Mouse (Mus musculus) retina, adult 2 months (tissue): ENCODE data around the gene Dmrta2.
A peak's percentile ranks its signal among the peaks of the same experiment; 100 is the strongest.

Source experiments
- DNase-seq: peaks from one replicate; pipeline ENCODE4 v3.0.0-alpha.2; 2012; ENCODE audit warnings: low read depth, low spot score

Gene Dmrta2

DNA sequence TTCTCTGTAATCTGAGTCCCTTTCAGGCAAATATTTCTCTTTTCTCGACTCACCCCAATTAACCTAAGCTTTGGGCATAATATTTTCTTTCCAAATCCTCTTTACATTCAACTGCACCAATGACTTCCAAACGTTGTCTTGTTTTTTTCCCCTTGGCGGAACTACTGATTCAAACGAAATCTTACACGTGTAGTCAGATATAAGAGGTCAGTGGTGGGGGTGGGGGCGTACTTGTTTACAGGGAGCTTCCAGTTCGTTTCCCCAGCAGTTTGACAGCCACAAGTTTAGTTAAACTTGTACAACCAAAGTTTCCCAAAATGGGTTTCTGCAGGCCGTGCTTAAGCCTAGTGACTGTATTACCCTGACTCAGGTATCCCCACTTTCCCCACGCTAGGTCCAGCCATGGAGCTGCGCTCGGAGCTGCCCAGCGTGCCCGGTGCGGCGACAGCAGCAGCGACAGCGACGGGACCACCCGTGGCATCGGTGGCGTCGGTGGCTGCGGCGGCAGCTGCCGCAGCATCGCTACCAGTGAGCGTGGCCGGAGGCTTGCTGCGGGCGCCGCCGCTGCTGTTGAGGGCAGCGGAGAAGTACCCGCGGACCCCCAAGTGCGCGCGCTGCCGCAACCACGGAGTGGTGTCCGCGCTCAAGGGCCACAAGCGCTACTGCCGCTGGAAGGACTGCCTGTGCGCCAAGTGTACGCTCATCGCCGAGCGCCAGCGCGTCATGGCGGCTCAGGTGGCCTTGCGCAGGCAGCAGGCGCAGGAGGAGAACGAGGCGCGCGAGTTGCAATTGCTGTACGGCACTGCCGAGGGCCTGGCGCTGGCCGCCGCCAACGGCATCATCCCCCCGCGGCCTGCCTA is 1.8 kb downstream of the Dmrta2 start:
- DNase-seq, result no peak

DNA sequence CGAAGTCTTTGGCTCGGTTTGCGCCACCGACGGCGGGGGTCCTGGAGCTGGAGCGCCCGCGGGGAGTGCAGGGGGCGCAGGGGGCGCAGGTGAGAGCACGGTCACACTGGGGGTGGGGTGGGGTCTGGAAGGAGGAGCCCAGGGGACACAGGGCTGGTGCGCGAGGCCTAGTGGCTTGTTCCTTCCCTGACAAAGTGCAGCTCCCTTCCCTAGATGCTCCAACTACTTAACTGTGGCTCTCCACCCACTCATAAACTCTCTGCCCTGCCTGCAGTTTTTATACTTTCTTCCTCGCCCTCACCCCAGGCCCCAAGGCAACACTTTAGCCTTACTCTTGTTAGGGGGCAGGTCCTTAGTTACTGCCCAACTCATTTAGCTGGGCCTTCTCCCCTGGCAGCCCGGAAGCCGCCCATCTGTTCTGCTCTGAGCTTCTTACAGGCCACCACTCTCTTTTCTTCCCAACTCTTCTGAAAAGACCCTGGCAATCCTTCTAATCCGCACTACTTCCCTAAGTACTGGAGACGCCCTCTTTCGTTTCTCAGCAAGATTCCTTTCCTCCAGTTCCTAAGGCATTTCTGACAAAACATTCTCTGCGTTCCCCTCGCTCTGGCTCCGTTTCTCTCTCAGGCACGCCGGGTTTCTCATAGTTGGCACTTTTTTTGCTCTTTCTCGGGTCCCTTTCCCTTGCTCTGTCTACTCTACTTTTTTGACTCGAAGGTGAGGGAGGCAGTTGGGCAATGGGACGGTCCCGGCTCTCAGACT is 2.6 kb downstream of the Dmrta2 start:
- no peak for DNase-seq

DNA sequence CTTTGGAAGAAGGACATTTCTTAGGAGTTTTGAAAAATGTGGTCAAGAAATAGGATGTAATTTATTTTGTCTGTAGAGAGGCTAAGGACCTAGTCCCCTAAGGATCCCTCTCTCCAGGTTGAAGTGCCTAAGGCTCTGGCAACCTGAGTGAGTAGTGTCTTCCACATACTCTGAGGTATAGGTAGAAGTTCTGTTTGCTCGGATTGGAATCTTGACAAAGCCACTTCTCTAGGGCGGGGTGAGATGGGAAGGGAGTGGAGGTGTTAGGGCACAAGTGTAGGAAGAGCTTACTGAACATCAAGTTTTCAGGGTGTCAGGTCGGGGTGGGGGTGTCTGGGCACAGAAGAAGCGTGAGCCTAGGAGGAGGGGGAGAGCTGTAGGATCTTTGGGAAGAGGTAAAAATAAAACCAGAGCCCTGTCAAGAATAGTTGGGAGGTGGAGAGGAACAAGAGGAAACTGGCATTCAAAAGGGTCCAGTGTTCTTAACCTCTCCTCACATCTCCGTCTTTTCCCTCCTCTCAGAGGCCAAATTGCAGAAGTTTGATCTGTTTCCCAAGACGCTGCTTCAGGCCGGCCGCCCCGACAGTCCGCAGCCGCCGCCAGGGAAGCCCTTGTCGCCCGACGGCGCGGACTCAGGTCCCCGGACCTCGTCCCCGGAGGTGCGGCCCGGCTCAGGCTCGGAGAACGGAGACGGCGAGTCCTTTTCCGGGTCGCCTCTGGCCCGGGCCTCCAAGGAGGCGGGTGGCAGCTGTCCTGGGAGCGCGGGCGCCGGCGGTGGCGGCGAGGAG is 3.4 kb downstream of the Dmrta2 start:
- DNase-seq, result no peak

DNA sequence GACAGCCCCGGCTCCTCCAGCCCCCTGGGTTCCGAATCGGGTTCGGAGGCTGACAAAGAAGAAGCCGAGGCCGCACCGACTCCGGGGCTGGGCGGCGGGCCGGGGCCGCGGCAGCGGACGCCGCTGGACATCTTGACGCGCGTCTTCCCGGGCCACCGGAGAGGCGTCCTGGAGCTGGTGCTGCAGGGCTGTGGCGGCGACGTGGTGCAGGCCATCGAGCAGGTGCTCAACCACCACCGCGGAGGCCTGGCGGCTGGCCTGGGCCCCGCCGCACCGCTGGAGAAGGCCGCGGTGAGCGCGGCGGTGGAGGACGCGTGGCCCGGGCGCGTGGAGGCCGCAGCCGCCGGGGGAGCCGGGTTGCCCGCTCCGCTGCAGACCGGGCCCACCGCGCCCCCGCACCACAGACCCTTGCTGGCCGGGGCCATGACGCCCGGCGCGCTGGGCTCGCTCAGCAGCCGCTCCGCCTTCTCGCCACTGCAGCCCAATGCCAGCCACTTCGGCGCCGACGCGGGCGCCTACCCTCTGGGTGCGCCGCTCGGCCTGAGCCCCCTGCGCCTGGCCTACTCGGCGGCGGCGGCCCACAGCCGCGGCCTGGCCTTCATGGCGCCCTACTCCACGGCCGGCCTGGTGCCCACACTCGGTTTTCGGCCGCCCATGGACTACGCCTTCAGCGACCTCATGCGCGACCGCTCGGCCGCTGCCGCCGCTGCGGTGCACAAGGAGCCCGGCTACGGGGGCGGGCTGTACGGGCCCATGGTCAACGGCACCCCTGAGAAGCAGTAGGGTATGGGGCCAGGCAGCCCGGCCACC is 4.2 kb downstream of the Dmrta2 start:
- DNase-seq, result no peak

DNA sequence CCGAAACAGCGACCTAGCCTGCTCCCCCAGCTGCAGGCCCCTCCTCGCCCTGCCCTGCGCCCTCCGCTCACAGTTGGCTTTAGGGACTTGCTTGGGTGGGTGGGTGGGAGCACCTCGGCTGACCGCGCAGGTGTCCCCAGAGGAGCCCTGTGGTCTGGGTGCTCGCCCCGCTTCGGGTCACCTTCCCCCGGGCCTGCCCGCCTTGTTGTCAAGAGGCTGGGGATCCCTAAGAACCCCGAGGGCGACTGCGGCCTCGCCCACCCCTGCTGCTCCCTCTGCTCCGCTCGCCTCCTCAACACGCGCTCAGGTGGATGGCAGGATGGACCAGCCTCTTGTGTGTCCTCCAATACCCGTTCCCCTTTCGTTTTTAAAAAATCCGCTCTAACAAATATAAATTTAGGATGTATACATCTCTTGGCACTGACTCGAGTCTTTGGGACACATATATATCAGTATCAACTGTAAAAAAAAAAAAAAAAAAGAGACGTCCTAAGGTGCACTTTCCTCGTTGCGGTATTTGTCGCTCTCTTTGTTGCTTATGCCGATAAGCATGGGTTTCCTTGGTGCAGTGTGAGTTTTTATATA is 4.9 kb downstream of the Dmrta2 start:
- DNase-seq, result no peak

DNA sequence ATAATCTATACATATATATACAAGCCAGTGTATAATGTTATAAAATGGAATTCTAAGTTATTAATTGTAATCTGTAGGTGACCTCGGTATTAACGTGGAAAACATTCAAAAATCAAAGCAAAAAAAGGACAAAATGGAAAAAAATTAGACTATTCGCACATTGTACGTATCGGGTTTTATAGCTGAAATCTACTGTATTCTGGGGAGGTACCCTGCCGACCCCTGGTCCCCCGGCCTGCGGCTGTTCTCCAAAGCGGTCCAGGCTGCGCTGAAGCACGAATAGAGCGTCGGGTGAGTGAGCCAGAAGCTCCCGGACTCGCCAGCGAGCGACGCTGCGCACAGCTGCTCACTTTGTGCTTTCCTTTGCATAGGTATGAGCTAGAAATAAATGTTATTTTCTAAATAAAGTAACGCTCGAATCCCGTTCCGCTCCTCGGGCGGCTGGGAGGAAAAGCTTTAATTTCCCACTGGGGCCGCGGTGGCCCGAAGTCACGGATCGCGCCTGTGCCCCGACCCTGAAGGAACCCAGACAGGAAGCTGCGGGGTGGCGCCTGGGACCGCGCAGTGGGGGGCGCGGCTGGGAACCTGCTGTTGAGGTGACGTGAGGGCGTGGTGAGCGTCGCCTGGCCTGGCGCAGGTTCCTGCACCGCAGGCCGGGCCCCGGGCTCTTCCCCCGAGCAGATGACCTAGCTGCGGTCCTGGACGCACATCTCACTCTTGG is 5.6 kb downstream of the Dmrta2 start:
- no peak for DNase-seq

DNA sequence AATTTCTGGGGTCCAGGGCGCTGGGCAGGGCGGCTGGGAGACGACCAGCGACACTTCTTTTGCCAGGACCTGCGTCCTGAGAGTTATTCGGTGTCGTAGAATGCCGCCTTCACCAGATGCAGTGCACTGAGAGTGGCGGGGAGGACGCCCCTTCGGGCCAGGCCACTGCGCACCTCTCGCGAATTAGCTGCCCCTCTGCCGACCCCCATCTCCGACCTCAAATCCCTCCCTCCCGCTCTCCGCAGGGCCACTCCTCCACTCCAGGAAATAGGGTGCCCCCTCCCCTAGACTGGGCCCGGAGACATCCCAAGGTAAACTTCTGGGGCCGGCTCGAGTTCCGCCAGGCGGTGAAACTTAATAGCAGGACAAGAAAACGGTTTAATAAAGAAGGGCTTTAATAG is 6.2 kb downstream of the Dmrta2 start:
- no peak for DNase-seq

DNA sequence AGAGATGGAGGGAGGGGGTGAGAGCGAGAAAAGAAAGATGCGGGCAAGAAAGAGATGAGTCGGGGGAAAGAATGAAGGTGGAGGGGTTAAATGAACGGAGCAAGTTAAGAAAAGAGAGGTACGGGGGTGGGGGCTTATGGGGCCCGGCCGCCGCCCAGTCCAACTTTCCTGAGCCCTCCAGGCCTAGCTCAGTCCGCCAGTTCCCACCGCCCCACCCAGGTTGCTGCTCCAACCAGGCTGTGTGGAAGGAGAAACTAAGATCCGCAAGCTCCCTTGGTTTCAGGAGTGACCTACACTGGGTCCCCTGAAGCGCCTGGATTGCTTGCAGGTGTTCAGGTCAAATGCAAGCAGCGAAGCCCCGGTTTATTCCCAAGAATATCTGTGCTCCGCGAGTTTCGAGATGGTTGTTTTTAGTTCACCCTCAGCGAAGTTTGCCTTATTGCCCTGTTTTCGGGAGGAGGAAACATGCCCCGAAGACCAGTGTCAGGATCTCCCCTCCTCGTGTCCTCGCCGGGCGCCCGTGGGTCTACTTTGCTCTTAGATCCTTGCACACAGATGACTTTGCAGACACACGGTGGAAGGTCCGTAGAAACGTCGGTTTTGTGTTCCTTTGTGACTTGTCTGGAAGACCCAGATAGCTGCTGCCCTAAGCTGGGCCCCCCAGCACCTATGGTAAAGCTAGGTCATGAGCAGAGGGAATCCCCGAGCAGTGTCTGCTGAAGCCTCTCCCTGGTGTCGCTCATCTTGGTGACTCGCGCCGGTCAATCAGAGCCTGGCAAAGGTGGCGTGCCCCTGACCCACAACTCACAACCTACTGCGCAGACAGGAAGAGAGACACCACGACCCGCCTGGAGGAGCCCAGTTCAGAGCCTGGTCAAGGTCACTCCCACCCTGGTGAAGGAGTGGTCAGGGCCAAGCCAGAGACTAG is 6.9 kb downstream of the Dmrta2 start:
- DNase-seq, result no peak

DNA sequence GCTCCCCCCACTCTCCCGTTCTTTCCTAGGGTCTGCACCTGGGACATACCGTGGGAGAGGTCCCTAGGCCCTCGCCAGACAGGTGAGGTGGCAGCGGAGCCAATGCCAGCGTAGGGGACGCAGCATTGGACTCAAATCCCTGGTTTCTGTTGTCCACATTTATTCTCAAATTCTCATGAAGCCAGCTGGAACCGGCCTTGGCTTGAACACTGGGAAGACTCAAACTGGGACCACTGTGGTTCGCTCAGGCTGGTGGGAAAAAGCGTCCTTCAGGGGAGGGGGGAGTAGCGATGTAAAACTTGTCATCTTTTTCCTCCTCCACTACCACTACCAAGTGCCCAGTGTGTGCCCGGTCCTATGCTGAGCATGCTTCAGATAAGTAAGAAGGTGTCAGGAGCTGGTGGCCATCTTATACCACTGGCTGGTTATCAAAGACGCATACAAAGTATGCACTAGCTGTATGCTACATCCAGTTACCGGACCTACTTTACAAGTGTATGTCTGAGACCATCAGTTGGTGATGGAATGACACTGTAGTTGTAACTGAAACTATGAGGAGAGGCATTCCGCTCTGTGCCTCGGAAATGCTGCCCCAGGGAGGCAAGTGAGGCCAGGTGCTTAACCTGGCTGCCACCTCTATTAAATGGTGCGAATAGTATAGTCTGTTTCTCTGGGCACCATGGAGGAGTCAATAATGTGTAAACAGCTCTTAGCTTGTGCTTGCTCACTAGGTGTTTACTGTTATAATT is 7.7 kb downstream of the Dmrta2 start:
- DNase-seq, result no peak

DNA sequence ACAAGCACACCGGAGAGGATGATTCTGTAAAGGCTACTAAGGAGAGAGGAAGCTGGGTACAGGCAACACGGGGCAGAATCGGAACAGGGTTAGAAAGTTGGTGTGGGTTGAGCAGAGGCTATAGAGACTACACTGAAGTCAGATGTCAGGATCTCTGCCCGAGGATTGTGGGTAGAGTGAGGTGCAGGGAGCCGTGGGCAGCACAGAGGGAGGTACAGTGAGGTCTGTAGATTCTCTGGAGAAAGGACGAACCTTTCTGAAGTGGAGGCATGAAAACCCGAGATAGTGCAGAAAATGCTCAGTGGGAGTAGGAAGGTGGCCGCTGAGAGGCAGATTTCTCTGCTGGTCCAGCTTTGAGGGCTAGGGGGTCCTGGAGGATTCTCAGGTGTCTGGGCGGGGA is 8.4 kb downstream of the Dmrta2 start:
- DNase-seq, result no peak

DNA sequence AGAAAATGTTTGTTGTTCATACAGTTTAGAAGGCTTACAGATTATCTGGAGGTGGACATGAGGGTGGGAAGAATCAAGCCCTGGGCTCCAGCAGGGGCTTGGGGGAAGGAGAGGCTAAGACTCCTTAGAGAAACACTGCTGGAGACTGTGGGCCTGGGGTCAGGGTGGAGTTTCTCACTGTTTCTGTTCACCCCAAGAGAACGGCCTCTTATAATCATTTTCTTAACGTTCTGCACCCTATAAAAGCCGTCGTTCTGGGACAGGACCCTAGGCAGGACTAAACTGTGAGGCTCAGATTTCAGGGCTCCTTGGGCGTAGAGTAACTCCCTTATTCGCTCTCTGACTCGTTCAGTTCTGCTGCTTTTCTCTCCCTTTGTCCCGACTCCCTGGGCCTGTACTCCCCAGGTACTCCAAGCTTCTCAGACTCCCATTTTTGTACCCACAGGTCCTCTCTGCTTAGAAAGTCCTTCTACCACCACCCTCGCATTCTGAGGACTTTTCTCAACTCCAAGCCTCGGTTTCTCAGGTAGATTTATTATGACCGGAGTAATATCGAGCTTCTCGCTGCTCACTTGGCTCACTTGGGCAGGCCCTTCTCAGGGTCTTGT is 9.0 kb downstream of the Dmrta2 start:
- no peak for DNase-seq

DNA sequence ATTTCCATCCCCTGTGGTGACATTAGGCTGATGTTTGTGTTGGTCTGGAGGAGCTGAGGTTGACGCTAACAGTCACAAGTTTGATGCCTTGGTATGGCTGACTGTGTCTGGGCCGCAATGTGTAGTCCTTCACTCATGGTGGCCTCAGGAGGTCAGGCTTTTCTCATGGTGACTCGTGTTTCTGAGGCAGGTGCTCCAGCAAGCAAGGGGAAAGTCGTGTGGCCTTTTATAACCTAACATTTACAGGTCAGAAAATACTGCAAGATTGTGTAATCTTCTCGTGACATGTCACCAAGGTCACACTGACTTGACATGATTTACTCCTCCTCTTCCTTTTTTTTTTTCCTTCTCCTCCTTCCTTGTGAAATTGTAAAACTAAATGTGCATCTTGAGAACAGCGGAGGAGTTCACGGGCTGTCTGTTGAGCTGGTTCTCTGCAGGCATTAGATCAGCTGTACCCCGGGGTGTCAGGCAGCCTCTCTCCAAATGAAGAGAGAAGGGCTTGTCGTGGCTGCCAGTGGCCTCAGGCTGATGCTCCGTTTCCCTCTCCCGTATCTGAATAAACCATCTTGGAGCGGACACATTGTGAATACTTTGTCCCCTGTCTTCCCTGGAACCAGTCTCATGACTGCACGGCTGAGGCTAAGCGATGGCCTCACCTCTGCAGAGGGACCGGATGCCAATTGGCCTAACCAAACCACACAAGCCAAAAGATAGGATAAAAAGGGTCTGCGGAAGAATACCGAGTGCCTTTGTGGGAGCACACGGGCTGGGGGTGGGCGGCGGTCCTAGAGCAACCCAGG is 9.9 kb downstream of the Dmrta2 start:
- no peak for DNase-seq

DNA sequence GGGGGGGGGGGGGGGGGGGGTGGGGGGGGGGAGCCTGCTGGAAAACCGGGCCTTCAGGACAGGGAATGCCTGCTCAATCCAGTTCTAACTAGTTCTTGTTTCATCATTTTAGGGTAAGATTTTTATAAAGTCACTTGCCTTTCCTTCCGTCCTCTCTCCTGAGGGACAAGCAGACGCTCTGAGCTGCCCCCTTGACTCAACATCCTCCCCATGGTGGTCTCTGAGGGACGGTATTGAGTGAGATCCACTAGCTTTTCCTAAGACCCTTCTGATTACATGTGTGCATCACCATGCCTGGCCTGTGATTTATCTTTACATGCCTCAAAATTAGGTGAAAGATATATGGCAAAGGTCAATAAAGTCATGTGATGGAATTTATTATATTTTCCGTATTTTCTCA is 10.6 kb downstream of the Dmrta2 start:
- DNase-seq, result no peak

DNA sequence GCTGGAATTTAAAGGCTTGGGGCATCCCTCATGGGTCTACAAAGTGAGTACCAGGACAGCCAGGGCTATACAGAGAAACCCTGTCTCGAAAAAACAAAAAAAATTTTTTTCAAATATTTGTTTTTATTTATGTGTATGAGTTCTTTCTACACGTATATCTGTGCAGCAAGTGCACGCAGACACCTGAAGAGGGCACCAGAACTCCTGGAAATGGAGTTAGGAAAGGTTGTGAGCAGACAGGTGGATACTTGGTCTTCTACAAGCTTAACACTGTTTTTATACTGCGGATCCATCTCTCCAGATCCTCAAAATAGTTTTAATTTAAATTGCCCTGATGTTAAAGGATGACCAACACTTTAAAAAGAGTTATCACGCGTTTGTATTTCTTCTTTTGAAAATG is 11.4 kb downstream of the Dmrta2 start:
- DNase-seq, result no peak

DNA sequence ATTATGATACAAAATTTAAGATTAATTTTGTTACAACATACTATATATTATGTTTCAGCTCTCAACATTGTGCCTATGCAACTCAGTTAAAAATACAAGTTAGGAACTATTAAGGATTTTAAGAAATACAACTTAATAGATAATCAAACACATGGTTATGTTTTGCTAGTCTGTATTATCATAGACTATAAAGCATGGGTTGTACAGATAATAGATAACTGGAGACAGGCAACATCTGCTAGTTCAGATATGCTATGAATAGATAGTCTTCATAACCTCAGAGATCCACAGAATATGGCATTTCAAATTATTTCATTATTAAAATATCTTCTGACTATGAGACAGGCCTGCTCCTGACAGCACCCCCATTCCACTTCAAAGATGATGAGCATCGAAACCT is 28.2 kb downstream of the Dmrta2 start:
- DNase-seq, result no peak

DNA sequence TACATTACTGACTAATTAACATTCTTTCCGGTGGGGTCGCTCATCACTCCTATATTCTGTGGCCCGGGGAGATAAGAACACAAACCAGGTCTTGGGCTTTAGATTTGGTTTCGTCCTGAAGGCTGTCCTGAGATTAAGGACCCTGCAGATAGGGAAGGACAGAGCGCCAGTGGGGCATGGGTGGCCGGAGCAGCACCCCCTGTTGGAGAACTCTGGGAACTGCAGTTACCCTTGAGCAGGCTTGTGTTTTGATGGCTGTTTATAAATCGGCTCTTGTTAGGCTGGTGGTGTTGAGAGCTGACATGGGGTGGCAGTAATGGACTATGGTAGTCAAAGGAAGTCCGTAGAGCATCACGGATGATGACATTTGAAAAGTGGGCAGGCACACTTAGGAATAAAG is 41.3 kb downstream of the Dmrta2 start:
- DNase-seq, result no peak

DNA sequence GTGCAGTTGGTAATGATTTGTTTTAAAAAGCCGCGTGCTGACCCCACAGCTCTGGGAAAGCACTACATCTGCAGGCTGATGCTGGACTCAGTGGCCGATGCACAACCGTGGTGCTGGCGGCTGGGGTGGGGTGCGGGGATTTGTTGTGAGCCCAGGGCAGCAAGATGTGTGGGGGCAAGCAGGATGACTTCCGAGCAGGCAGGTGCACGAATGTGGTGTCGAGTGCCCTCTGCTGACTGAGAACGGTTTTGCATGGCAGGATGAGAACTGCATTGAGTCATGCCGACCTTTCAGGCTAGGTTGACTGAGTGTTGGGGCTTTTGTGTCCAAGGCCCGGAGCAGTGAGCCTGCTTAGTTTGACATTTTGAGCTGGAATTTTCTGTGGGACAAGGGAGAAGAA is 42.4 kb downstream of the Dmrta2 start:
- peak; percentile 44 for DNase-seq
